Mouse (Mus musculus) lung, embryonic 15.5 days (tissue): Measurements from ENCODE around the gene Col6a5. TPM values are rescaled to one million over a fixed set of nuclear protein-coding genes. Genes with fewer than 3 reads are reported as not detected.

Source experiments
- ATAC-seq: fragments of 200-750 bp; cut with Nextera tagmentation; 2 replicates; pipeline ENCODE4 v1.8.0; 2017; ENCODE audit warnings: moderate number of reproducible peaks, borderline replicate concordance; ENCODE audit not compliant: low FRiP score, low TSS enrichment; ENCODE audit errors: extremely low read depth
- H3K27ac ChIP-seq: fragments of 300-500 bp; sonication (generic); 2 replicates; pipeline ENCODE4 v1.5.1; 2015; ENCODE audit warnings: moderate library complexity, mild to moderate bottlenecking, inconsistent platforms
- H3K27me3 ChIP-seq: fragments of 300-500 bp; sonication (generic); 2 replicates; pipeline ENCODE4 v1.6.1; 2015; ENCODE audit warnings: inconsistent platforms
- H3K36me3 ChIP-seq: fragments of 300-500 bp; sonication (generic); 2 replicates; pipeline ENCODE4 v1.6.1; 2015; ENCODE audit warnings: inconsistent platforms
- H3K4me1 ChIP-seq: fragments of 300-500 bp; sonication (generic); 2 replicates; pipeline ENCODE4 v1.6.1; 2015; ENCODE audit warnings: inconsistent platforms
- H3K4me2 ChIP-seq: fragments of 300-500 bp; sonication (generic); 2 replicates; pipeline ENCODE4 v1.6.1; 2015; ENCODE audit warnings: inconsistent platforms, mild to moderate bottlenecking, moderate library complexity
- H3K4me3 ChIP-seq: fragments of 300-500 bp; sonication (generic); 2 replicates; pipeline ENCODE4 v1.5.1; 2015; ENCODE audit warnings: mild to moderate bottlenecking, inconsistent platforms
- H3K9ac ChIP-seq: fragments of 300-500 bp; sonication (generic); 2 replicates; pipeline ENCODE4 v1.6.1; 2015; ENCODE audit warnings: inconsistent platforms
- H3K9me3 ChIP-seq: fragments of 300-500 bp; sonication (generic); 2 replicates; pipeline ENCODE4 v1.6.1; 2016; ENCODE audit warnings: inconsistent platforms
- WGBS: fragments of 180-500 bp; shearing (Covaris S2); methylation state at CpG from one replicate; pipeline ENCODE4 v1.1.7; 2015; 5-methylcytosine and 5-hydroxymethylcytosine counted together
- polyA plus RNA-seq: library from polyadenylated mRNA; unstranded; fragments of >200 nt; fragmentation: Nextera tagmentation; extraction: Ambion mirVana; gene quantifications from 2 replicates; pipeline ENCODE4 v1.2.1, GENCODE M21; 2015

The Col6a5 gene
- polyA plus RNA-seq, 1 experiment from 2014 or later = 0.29 TPM

GRCm38 (mm10) chr9:105819155-105819709, 141.2 kb downstream of the Col6a5 start:
- ATAC-seq = no peak

GRCm38 (mm10) chr9:105814436-105814835, 146.0 kb downstream of the Col6a5 start:
- WGBS = 86% methylated on average over 5 of the region's 5 CpGs
- Histone ChIP-seq H3K4me1 (no peaks in the 10 kb centered on the region), H3K36me3 (no peaks in the 10 kb centered on the region), H3K27ac (no peak overlapping the region), H3K4me3 (no peak overlapping the region), H3K9ac (no peak overlapping the region), H3K4me2 (no peak overlapping the region), H3K27me3 (no peaks in the 10 kb centered on the region), H3K9me3 (no peaks in the 10 kb centered on the region)
- no peak for ATAC-seq

More at GRCm38 (mm10) chr9:105819155-105819709, 141.2 kb downstream of the Col6a5 start:
- H3K27me3 ChIP-seq = no peaks in the 10 kb centered on the region
- no peaks in the 10 kb centered on the region for H3K4me1 ChIP-seq
- H3K4me3 ChIP-seq = no peak overlapping the region
- H3K9me3 ChIP-seq = no peaks in the 10 kb centered on the region
- no peak overlapping the region for H3K9ac ChIP-seq
- H3K4me2 ChIP-seq = no peak overlapping the region
- H3K36me3 ChIP-seq = no peaks in the 10 kb centered on the region
- 59% methylated on average over 29 of the region's 29 CpGs for WGBS
- no peak overlapping the region for H3K27ac ChIP-seq

GRCm38 (mm10) chr9:105811458-105811857, 149.0 kb downstream of the Col6a5 start:
- WGBS = 67% methylated on average over 7 of the region's 7 CpGs
- ATAC-seq = no peak
- no peaks in the 10 kb centered on the region for H3K36me3 ChIP-seq

GRCm38 (mm10) chr9:105808920-105809505, 151.4 kb downstream of the Col6a5 start:
- H3K9me3 ChIP-seq = no peaks in the 10 kb centered on the region
- no peaks in the 10 kb centered on the region for H3K36me3 ChIP-seq
- H3K9ac ChIP-seq = no peak overlapping the region
- 68% methylated on average over 17 of the region's 17 CpGs for WGBS
- no peak overlapping the region for H3K4me3 ChIP-seq
- no peaks in the 10 kb centered on the region for H3K27me3 ChIP-seq
- ATAC-seq = no peak
- no peak overlapping the region for H3K4me2 ChIP-seq
- H3K27ac ChIP-seq = no peak overlapping the region
- H3K4me1 ChIP-seq = no peaks in the 10 kb centered on the region

More at GRCm38 (mm10) chr9:105811458-105811857, 149.0 kb downstream of the Col6a5 start:
- Histone ChIP-seq H3K4me2 (no peak overlapping the region), H3K27ac (no peak overlapping the region), H3K4me3 (no peak overlapping the region), H3K9ac (no peak overlapping the region), H3K9me3 (no peaks in the 10 kb centered on the region), H3K4me1 (no peaks in the 10 kb centered on the region), H3K27me3 (no peaks in the 10 kb centered on the region)

Other genes with a start within 250 kb of the Col6a5 start
- gene Col6a6, start 132.5 kb downstream of the Col6a5 start, polyA plus RNA-seq = 0.88 and 1.2 TPM in 2 replicates
- 1.6 and 1.7 TPM in 2 replicates for gene Col6a4, start 136.1 kb upstream of the Col6a5 start, polyA plus RNA-seq
- gene Glyctk, start 197.5 kb upstream of the Col6a5 start, polyA plus RNA-seq = 1.4 and 1.7 TPM in 2 replicates
- gene Wdr82, start 210.3 kb upstream of the Col6a5 start, polyA plus RNA-seq = 22.3 and 24.0 TPM in 2 replicates
- 60.4 and 62.8 TPM in 2 replicates for gene Ppm1m, start 239.1 kb upstream of the Col6a5 start, polyA plus RNA-seq
- gene Twf2, start 242.5 kb upstream of the Col6a5 start, polyA plus RNA-seq = 73.7 and 76.4 TPM in 2 replicates